Mouse (Mus musculus) R1 (cell line): ENCODE data around the gene Msmb.
A peak's percentile ranks its signal among the peaks of the same experiment; 100 is the strongest.
"Not testable (repeated sequence)": the region's sequence is repeated elsewhere in the genome, so short reads cannot be mapped to it uniquely, and the experiment has no call there.

ENCODE experiments used
- DNase-seq: peaks from one replicate; pipeline ENCODE4 v3.0.0-alpha.2; 2018; ENCODE audit warnings: low read depth, low spot score

The Msmb gene

DNA sequence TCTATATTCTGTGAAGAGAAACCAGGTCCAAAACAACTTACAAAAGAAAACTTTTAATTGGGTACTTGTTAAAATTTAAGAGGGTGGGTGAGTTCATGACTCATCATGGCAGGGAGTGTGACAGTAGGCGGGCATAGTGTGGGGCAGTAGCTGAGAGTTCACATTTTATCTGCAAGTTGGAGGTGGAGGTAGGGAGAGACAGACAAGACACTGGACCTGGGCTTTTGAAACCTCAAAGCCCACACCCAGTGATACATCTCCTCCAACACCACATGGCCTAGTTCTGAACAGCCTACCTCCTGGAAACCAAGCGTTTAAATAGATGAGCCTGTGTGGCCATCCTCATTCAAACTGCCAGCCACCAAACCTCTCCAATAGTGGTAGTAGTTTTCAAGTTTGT, 33.5 kb downstream of the Msmb start:
- DNase-seq = no peak

DNA sequence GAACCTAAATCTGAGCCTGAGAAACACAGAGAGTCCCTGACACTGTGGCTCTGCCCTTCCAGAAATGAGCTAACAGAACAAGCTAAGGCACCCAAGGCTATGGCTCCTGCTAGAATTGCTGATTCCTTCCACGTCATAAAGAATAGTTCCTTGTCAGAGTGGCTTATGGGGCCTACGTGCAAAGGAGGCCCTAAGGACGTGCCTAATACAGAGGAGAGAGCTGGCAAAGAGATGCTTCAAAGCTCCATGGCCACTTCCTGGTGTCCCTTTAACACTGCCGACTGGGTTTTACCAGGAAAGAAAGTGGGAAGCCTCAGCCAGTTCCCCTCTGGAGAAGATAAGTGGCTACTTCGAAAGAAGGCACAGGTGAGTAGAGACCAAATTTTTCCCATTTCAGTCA, 34.8 kb downstream of the Msmb start:
- not testable (repeated sequence) for DNase-seq

DNA sequence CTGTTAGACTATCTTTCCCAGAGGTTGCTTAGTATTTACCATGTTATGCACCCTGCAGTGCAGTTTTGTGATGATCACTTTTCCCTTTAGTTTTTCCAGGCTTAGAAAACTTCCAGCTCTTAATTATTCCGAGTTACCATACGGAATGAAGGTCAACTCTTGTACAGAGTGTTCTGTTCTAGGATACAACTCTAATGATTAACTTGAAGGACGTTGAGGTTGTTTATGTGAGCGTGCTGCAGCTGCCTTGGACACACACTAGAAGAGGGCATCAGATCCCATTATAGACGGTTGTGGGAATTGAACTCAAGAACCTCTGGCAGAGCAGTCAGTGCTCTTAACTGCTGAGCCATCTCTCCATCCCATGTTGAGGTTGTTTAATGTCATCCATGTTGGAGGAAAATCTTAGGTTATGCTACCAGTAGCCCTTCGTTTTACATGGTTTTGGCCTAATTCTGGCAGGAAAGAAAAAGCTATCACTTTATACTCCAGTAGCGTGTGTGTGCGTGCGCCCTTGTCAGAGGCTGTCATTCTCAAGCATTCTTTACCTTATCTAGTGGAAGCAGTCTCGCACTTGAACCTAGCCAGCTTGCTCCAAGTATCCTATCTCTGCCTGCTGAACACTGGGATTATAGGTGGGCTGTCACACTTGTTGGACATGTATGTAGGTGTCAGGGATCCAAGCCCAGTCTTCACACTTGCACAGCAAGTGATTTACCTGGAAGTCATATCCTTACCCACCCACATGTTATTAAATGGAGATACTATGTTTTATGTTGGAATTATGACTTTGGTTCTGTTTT, 37.8 kb downstream of the Msmb start:
- DNase-seq = no peak

DNA sequence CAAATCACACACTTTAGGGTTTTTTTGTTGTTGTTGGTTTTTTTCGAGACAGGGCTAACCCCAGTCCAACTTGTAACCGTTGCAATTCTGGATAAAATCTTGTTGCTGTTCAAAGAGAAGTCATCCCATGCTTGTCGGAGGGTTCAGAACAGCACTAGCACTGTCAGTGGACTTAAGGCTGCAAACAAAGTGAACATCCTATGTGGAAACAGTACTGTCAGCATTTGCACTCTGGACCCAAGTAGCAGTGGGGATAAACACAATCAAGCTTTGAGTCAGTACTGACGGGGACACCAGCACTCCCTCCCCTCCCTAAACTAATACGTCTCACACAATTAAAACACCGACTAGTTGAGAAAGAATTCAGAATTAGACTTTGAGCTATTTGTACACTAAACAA, 39.0 kb downstream of the Msmb start:
- DNase-seq = no peak

DNA sequence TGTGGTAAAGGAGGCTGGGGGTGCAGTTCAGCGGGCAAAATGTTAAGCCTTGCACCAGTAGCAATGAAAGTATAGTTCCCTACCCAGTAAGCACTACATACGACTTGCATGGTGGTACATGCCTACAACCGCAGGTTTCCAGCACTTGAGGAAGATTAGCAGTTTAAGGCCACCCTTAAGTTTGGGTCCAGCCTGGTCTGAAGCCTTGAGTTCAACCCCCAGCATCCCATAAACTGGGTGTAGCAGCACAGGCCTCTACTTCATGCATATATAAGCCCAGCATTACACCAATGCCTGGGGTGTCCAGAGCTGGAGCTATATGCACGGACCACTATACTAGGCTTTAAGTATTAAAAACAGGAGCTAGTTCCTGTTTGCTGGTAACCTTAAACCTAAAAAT, 42.0 kb downstream of the Msmb start:
- no peak for DNase-seq

DNA sequence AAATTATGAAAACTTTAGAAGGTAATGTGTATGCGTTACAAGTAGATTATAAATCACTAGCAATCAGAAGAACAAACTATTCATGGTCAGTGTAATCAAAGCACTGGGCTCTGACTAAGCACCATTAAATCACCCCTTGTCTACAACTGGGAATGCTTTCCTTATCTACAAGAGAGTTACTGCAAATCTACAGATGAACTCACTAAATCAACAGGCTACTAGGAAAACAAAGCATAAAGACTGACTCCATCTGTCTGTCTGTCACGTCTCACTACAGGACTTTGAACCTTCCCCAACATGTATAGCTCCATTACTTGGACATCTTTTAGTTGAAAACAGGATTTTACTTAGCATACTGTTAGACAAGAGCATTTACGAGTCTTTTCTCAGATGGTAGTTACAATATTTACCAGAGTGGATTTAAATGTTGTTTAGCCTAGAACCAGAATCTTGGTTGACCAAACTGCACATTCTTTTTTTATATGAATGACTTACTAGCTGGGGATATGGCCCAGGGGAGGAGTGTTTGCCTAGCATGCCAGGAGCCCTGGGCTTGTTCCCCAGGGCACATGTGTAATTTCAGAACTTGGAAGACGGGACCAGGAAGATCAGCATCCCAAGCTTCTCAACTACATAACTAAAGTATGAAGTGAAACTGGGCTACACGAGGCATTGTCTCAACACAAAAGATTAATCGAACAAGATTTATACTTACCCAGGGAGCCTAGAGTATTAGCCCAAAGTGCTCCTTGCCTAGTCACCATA, 49.0 kb downstream of the Msmb start:
- no peak for DNase-seq

DNA sequence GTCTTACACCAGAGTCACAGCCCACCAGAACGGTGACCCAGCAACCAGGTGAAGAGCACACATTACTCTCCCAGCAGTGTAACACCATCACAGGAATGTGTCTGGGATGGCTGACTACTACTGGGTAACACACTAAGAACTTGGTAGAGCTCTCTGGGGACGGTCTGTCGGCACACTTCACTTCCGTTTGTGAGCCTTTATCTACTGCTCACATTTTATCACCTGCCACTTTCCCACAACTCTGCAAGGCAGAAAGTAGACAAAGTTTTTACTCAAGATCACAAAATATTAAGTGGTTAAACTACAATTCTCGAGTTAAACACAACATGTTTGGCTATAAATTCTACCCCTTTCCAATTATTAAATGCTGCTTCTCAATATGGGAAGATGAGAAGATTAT, 50.1 kb downstream of the Msmb start:
- no peak for DNase-seq

DNA sequence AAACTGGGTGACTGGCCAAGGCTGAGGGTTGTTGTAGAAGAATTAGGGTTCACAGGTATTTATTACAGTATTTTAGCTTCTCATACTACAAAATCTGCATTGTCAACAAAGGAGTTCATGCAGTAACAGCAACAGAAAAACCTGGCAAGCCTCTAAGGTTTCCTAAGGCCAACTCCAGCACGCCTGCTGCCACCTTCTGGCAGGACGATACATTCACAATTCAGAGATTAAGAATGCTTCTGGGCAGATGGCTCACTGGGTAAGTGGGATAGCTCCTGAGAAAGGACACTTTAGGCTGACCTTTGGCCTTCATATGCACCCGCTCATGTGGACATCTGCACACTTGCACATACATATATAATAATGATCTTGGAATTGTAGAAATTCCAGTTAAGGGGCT, 50.6 kb downstream of the Msmb start:
- peak; percentile 75 for DNase-seq

DNA sequence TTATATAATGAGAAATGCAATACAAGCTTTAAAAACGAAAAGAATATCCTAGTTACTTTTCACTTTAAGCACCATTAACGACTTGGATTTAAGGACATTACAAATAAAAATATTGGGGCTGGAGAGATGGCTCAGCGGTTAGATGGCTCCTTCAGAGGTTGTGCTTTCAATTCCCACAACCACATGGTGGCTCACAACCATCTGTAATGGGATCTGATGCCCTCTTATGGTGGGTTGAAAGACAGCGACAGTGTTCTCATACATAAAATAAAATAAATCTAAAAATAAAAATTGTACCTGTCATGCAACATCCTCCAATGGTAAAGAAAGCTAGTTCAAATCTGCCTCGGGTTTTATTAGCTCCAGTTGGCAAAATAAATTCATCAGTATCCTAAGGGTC, 51.7 kb downstream of the Msmb start:
- DNase-seq = peak; percentile 32

DNA sequence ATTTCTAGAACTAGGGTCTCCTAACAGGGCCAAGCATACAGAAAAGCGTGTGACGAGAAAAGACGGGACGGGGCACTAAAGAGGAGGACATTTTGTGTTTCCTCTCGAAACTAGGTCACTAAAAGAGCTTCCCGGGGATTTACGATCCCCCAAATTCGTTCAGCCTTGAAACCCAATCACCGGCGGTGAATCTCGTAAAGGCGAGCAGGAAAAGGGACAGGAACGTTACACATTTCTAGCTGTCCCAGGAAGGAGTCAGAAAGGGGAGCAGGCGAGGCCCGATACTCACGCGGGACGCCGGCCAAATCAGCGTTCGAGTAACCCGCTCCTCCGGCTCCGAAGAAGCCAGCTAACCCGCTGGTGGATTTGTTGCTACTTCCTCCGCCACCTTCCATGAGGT, 59.5 kb downstream of the Msmb start:
- DNase-seq = peak; percentile 59

DNA sequence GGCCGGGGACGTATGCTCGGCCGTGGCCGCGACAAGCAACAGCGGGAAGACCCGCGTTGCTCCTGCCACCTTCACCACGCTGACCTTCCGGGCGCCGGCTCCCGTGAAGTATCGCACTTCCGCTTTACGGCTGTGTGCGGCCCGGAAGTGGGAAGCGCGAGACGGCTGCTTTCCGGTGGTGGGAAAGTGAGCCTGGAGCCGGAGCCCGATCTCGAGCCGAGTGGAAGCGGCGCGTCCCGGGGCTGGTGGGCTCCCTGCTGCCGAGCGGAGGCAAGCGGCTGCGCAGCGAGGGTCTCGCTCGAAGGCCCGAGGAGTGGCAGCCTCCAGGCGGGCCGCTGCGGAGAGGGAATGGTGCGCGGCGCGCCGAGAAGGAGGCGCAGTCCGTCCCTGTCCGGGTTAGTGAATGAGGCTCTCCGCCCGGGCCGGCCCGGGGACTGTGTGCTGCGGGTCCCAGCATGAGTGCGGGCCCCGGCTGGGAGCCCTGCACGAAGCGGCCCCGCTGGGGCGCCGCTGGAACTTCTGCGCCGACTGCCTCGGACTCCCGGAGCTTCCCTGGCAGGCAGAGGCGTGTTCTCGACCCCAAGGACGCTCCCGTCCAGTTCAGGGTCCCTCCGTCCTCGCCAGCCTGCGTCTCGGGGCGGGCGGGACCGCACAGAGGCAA, 60.1 kb downstream of the Msmb start, which contains the start of the genes Timm23 and Parg:
Gene Timm23 (minus strand): TSS at position 108 of the 661 bp plus-strand sequence.
Gene Parg (plus strand): TSS at position 159 of the 661 bp plus-strand sequence.
- DNase-seq = peak; percentile 94
